Mouse (Mus musculus): Measurements from ENCODE around the gene Hook1. TPM values are rescaled to one million over a fixed set of nuclear protein-coding genes. Genes with fewer than 3 reads are reported as not detected.
"Not testable (repeated sequence)": the region's sequence is repeated elsewhere in the genome, so short reads cannot be mapped to it uniquely, and the experiment has no call there.

Hook1 gene
- 10 to 100 TPM; 12.2 to 13.7 TPM for total RNA-seq (2021)
- long read RNA-seq, experiment 1, full-length matches to known transcripts: 1 of 6 reads
- long read RNA-seq, experiment 1, partial matches to known transcripts: 0 of 6 reads
- long read RNA-seq, experiment 1, other reads (novel, unspliced or antisense): 5 of 6 reads
- long read RNA-seq, experiment 2, full-length matches to known transcripts: 1 of 8 reads
- long read RNA-seq, experiment 2, partial matches to known transcripts: 0 of 8 reads
- long read RNA-seq, experiment 2, other reads (novel, unspliced or antisense): 7 of 8 reads

- DNase-seq (ENCODE audit: low spot score in 2 of 2): peak; percentile 61 to 76
Measured at GRCm38 (mm10) chr4:95966928-95967724, at the start of gene Hook1. Gene Hook1, plus strand, starts transcription at chr4:95967240.

GRCm38 (mm10) chr4:95917703-95918102 is 49.3 kb upstream of the Hook1 start:
- no peak for DNase-seq (ENCODE audit: low spot score in 2 of 2)

GRCm38 (mm10) chr4:95920448-95920847 is 46.6 kb upstream of the Hook1 start:
- DNase-seq (ENCODE audit: low spot score in 2 of 2): no peak

GRCm38 (mm10) chr4:95924210-95925184 is 42.5 kb upstream of the Hook1 start:
- DNase-seq (ENCODE audit: low spot score in 2 of 2): peak; percentile 39 to 71

GRCm38 (mm10) chr4:95928846-95929245 is 38.2 kb upstream of the Hook1 start:
- no peak for DNase-seq (ENCODE audit: low spot score in 2 of 2)

- no peak for DNase-seq (ENCODE audit: low spot score in 2 of 2)
Measured at GRCm38 (mm10) chr4:95929936-95930335, 37.1 kb upstream of the Hook1 start.

- DNase-seq (ENCODE audit: low spot score in 2 of 2): no peak
Measured at GRCm38 (mm10) chr4:95931331-95931730, 35.7 kb upstream of the Hook1 start.

- no peak for DNase-seq (ENCODE audit: low spot score in 2 of 2)
Measured at GRCm38 (mm10) chr4:95933801-95934356, 33.2 kb upstream of the Hook1 start.

- DNase-seq (ENCODE audit: low spot score in 2 of 2): no peak
Measured at GRCm38 (mm10) chr4:95934384-95935035, 32.5 kb upstream of the Hook1 start.

GRCm38 (mm10) chr4:95938701-95939100 is 28.3 kb upstream of the Hook1 start:
- DNase-seq (ENCODE audit: low spot score in 2 of 2): no peak

- DNase-seq (ENCODE audit: low spot score in 2 of 2): no peak
Measured at GRCm38 (mm10) chr4:95947896-95948295, 19.1 kb upstream of the Hook1 start.

GRCm38 (mm10) chr4:95953328-95953727 is 13.7 kb upstream of the Hook1 start:
- DNase-seq (ENCODE audit: low spot score in 2 of 2): no peak

- DNase-seq (ENCODE audit: low spot score in 2 of 2): not testable (repeated sequence)
Measured at GRCm38 (mm10) chr4:95982221-95982620, 15.2 kb downstream of the Hook1 start.

GRCm38 (mm10) chr4:96016875-96017274 is 49.8 kb downstream of the Hook1 start:
- no peak for DNase-seq (ENCODE audit: low spot score in 2 of 2)

GRCm38 (mm10) chr4:96022803-96023202 is 55.8 kb downstream of the Hook1 start:
- no peak for DNase-seq (ENCODE audit: low spot score in 2 of 2)

GRCm38 (mm10) chr4:96028412-96028811 is 61.4 kb downstream of the Hook1 start:
- DNase-seq (ENCODE audit: low spot score in 2 of 2): no peak

- DNase-seq (ENCODE audit: low spot score in 2 of 2): no peak
Measured at GRCm38 (mm10) chr4:96060106-96060505, 93.1 kb downstream of the Hook1 start.

- no peak for DNase-seq (ENCODE audit: low spot score in 2 of 2)
Measured at GRCm38 (mm10) chr4:96062045-96062444, 95.0 kb downstream of the Hook1 start.

Data from gastrocnemius, postnatal 4 days (tissue).